Mouse (Mus musculus) thymus, postnatal 14 days (tissue): ENCODE results near the gene Kng1.
"Not testable (repeated sequence)": the region's sequence is repeated elsewhere in the genome, so short reads cannot be mapped to it uniquely, and the experiment has no call there.

Experiments used
- DNase-seq: peaks from one replicate; pipeline ENCODE4 v3.0.0; 2021

The Kng1 gene

DNA sequence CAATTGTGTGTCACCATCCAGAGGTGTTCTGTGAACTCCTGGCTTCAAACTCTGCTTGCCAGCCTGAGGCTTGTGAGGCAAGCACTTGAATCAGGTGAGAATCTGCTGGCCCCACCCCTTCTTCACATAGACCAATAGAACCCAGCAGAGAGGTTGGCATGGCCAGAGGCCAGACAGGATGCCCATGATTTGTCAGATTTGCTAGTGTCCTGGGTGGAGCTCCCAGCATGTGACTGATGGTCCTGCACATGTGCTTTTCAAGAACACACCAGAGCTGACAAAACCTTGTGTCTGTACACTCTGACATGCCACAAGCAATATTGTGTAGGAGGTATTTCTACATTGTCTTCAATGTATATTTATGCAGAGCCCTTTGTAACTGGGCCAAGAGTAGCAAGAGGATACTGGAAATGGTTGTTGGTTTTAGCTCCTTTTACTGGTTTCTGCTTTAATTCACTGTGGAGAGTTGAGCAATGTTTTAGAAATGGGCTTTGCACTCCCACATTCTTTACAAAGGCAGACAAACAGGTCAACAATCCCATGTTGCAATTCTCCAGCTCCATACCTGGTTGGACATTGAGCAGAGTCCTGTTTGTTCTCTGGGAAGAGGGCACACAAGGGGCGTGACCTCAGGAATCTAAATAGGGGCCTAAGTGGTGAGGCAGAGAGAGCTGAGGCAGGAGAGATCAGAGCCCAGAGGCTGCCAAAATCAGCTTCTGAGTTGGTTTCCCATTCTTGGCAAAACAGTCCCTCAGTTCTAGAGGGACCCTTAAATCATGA is at the start of gene Kng1:
TSS of gene Kng1 (plus strand) at position 198 of the 780 bp plus-strand sequence.
- not testable (repeated sequence) for DNase-seq

DNA sequence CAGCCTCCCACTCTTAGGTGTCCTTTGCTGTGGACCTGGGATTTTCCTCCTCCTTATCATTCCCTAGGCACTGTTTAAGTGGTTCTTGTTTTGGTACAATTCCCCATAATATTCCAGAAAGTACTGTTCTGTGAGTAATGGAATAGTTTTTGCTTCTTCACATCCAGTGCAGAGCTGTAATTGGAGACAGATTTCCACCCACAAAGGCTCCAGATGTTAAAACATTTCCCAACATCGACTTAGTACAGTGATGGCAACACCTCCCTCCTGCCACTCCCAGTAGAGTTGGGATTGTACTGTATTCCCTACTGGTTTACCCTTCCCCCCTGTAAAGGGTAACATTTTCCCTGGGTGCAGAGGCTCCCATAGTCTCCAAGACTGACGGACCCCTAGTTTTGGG is 43.9 kb upstream of the Kng1 start:
- DNase-seq: not testable (repeated sequence)

DNA sequence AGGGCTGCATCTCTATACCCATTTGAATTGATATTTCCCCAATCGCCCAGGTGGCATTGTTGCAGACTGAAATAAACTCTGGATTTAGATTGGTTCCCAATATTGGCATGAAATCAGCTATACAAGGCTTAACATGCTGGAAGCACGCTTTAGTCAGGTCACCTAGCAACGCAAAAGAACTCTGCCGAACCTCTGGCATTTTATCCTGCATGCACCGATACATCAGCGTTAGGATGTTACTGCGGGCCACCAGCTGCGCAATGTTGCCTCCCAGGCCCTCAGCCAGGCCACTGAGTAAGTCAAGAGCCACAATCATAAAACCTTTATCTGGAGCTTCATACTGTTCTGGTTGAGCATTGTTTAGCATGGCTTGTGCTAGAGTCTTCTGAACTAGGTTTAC is 43.0 kb upstream of the Kng1 start:
- not testable (repeated sequence) for DNase-seq

DNA sequence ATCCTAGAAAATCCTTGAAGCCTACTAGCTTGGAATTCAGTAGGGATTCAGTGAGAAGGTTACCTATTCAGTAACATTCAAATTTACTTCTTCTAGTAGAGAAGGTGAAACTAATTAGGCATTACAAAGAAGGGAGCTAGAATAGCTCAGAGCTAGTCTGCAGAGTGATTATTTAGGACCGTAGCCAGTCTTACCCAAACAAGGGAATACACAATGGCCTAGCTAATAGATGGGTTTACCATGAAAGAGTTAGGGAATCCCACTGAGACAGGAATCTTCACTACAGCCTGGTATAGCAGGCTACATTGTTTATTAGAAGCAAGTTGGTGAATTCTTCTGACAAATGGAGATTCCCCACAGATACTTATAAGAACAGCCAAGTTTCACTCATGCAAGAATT is 37.1 kb upstream of the Kng1 start:
- not testable (repeated sequence) for DNase-seq

DNA sequence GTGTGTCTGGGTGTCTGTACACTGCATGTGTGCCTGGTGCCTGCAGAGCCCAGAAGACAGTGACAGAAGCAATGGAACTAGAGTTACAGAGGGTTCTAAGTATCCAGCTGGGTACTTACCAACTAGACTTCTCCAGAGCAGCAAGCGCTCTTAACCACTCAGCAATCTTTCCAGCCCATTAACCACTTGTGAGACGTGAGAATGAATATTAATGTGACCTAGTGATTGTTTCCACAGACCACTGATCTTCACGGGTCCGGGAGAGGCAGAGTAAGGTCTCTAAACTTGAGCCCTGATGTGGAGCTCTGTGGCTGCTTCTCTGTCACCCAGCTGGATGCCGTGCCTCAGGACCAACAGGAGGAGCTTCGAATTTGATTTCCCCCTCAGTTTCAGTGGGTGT is 32.6 kb upstream of the Kng1 start:
- DNase-seq: no peak

DNA sequence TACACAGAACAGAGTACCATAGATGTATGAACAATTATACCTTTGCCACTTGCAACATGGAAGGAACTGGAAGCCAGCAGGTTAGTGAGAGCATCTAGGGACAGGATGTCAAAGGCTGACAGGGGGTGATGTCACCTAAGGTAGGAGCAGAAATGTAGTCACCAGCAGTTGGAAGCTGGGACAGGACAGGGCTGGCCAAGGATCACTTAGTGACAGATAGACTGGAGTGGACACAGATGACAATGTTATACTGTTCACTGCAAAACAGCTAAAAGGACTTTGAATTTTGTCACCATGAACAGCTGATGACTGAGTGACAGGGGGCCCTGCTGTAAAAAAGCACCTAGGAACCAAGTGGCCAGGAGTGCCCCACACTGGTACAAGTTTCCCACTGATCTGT is 31.1 kb upstream of the Kng1 start:
- DNase-seq: no peak

DNA sequence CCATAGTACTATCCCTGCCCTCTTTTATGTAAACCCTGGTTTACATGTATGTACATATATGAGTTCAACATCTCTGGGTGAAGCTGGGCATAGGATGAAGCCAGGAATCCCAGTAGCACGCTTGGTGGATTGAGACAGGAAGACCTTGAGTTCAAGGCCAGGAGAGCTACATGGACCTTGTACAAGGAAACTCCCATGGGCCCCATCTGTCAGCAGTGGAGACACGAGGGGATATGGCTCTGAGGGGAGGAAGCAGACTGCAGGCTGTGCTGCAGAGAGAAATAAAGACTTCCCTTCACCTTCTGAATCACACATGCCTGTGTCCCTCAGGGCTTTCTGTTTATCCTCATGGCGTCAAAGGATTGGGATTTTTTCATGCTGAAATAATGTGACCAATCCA is 30.3 kb upstream of the Kng1 start:
- DNase-seq: not testable (repeated sequence)

DNA sequence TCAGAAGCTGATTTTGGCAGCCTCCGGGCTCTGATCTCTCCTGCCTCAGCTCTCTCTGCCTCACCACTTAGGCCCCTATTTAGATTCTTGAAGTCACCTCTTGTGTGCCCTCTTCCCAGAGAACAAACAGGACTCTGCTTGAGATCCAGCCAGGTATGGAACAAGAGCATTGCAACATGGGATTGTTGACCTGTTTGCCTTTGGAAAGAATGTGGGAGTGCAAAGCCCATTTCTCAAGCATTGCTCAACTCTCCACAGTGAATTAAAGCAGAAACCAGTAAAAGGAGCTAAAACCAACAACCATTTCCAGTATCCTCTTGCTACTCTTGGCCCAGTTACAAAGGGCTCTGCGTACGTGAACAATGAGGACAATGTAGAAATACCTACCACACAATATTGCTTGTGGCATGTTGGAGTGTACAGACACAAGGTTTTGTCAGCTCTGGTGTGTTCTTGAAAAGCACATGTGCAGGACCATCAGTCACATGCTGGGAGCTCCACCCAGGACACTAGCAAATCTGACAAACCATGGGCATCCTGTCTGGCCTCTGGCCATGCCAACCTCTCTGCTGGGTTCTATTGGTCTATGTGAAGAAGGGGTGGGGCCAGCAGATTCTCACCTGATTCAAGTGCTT is 28.6 kb upstream of the Kng1 start, which contains the start of gene Kng2:
TSS of gene Kng2 (minus strand) at position 517 of the 635 bp plus-strand sequence.
- DNase-seq: not testable (repeated sequence)

DNA sequence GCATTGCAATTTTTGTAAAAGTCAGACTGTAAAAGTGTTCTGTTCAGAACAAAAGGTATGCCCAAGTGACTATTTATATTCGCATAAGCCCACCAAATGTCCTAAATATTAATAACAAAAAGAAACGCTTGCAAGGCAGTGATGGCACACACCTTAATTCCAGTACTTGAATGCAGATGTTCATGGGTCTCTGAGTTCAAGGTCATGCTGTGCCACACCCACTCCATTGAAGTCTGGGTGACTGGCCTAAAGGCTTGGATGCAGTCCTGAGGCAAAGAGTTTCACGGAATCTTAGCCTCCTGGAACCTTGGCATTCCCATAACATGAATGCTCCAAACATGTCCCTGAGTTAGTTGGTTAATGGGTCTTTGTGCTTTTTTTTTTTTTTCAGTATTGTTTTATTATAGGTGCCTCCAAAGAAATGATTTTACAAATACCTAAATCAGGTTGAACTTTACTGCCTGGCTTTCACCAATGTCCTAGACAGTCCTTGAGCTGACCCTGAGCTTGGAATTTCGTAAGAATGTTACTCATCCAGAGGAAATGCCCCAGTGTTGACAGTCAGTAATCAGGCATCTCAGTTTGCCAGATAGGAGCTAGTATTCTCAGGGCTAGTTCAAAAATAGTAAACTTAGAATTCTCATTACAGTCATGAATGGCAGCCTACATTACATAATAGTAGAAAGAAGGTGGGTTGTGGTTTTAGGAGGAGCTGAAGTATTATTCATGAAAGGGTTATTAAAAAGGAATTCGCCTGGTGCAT is 26.8 kb upstream of the Kng1 start:
- no peak for DNase-seq

DNA sequence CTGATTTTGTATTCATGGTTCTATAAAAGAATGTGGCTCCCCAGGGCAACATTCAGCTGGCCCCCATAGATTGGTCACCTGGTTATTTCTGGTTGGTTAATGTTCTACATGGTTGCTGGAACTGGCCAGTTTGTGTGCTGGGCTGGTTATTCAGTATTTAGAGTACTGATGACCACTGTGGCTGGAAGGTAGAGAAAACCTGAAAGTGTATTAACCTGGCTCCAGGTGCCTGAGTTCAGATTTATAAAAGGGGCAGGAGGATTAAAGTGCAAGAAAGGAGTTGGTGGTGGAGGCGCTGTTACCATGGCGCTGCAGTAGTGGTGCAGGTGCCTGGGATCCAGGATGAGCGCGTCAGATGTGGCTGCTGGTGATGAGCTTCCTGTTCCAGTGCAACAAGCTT is 24.0 kb upstream of the Kng1 start:
- no peak for DNase-seq

DNA sequence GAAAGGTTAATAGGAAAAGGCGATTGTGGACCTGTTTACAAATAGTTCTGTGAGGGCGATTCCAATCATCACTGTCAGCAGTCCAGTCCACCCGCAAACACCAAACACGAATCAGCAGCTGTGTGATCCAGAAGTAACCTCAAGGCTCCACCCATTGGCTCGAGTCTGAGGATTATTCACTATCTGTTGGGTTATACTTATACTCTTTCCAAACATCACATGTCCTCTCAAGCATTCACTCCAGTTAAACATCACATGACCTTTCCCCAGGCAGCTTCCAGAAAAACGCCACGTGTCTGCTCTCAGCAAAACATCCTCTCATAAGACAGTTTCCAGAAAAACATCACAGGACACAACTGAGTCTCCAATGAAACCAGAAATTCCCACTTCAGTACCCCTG is 19.9 kb upstream of the Kng1 start:
- no peak for DNase-seq

DNA sequence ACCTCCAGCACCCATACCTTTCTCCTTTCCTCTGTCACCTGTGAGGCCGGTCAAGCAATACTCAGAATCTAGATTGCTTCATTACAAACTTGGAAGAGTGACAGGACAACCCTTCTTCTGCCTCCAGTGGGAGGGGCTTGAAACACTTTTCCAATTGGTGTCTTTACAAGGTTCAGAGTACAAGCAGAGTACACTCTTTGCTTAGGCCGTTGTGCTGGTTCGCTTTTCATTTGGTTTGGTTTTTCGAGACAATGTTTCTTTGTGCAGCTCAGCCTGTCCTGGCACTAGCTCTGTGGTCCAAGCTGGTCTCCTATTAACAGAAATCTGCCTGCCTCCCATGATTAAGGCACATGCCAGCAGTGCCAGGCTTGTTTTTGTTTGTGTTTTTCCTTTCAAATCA is 18.4 kb upstream of the Kng1 start:
- no peak for DNase-seq

DNA sequence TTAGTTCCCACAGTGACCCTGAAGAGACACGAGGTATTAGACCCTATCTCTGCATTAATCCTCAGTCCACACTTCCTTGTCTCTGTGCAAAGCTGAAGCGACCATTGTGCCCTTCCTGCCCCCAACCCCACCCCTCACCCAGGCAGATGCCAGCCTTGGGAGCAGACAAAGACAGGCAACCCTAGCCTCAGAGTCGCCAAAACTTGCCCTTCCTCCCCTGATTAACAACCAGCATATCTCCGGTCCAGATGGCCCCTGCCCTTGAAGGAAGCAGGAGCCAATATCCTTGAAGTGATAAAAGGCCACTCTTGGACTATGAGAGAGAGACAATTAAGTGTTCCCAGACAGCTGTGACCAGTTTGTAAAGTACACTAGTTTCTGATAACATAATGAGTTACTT is 16.8 kb upstream of the Kng1 start:
- DNase-seq: no peak

DNA sequence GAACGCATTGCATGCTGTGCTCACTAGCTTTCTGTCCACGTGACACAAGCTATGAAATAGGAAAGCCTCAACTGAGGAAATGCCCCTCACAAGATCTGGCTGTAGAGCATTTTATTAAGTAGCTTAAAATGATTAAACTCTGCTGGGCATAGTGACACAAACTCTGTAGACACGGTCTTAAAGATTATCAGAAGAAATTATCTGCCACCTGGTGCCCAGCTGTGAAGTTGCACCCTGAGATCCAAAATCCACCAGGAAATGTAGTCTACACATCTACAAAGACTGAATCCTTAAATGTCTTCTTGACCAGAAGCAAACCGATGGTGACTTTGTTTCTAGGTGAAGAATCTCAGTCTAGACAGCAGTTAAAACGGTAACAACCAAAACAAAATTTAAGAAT is 11.3 kb upstream of the Kng1 start:
- no peak for DNase-seq

DNA sequence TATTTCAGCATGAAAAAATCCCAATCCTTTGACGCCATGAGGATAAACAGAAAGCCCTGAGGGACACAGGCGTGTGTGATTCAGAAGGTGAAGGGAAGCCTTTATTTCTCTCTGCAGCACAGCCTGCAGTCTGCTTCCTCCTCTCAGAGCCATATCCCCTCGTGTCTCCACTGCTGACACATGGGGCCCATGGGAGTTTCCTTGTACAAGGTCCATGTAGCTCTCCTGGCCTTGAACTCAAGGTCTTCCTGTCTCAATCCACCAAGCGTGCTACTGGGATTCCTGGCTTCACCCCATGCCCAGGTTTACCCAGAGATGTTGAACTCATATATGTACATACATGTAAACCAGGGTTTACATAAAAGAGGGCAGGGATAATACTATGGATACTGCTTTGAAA is 2.0 kb downstream of the Kng1 start:
- not testable (repeated sequence) for DNase-seq

DNA sequence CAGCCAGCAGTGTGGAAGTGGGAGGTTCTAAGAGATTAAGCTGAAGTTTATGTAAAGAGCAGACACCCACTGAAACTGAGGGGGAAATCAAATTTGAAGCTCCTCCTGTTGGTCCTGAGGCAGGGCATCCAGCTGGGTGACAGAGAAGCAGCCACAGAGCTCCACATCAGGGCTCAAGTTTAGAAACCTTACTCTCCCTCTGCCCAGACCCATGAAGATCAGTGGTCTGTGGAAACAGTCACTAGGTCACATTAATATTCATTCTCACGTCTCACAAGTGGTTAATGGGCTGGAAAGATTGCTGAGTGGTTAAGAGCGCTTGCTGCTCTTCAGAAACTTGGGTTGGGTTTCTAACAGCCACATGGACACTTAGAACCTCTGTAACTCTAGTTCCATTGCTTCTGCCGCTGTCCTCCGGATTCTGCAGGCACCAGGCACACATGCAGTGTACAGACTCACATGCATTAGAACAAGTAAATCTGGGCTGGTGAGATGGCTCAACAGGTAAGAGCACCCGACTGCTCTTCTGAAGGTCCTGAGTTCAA is 3.2 kb downstream of the Kng1 start:
- not testable (repeated sequence) for DNase-seq

DNA sequence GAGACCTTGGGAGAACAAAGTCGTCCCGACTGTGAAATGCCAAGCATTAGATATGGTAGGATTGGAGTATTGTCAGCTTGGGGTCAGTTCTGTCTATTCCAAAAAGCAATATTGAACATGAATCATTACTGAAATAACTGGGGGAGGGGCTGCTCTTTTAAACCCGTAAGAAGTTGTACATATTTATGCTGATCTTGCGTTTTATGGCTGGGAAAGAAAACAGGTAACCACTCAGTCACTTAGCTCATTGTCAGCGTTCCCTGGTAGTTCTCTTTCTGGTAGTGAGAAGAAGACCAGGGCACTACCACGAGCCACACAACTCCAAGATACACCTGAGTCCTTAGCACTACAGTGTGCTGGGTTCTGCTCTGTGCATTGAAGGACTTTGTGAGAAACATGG is 19.9 kb downstream of the Kng1 start:
- DNase-seq: not testable (repeated sequence)

DNA sequence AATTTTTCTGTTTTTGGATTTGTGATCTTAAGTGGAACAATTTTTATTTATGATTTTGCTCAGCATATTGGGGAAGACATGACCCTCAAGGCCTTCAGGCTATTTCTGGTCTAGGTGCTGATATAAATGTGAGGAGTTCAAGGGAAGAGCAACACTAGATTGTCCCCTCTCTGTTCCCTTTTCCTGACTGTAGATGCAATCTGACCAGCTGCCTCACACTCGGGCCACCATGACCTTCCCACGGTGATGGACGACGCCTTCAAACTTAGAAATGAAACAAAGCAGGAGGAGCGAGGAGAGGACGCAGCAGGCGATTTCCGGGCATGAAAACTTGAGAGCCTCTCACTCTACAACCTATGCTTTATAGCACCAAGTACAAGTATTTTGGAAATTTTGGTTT is 29.5 kb downstream of the Kng1 start:
- DNase-seq: not testable (repeated sequence)

DNA sequence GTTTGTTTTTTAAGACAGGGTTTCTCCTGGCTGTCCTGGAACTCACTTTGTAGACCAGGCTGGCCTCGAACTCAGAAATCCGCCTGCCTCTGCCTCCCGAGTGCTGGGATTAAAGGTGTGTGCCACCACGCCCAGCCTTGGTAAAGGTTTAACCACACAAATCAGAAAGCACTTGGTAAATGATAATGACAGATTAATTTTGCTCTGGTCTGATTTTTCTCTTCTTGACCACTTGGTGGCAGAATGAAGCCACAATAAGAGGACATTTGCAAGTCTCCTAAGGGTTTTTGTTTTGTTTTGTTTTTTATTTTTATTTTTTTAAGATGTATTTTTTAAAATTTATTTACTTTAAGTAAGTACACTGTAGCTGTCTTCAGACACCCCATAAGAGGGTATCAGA is 30.0 kb downstream of the Kng1 start:
- not testable (repeated sequence) for DNase-seq

DNA sequence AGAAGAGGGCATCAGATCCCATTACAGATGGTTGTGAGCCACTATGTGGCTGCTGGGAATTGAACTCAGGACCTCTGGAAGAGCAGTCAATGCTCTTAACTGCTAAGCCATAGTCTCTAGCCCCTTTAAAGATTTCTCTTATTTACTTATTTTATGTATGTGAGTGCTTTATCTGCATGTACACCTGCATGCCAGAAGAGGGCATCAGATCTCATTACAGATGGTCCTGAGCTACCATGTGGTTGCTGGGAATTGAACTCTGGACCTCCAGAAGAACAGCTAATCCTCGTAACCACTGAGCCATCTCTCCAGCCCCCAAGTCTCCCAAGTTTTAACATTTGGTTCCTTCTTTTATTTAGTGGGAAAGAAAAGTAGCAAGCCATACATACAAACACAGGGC is 30.8 kb downstream of the Kng1 start:
- not testable (repeated sequence) for DNase-seq

DNA sequence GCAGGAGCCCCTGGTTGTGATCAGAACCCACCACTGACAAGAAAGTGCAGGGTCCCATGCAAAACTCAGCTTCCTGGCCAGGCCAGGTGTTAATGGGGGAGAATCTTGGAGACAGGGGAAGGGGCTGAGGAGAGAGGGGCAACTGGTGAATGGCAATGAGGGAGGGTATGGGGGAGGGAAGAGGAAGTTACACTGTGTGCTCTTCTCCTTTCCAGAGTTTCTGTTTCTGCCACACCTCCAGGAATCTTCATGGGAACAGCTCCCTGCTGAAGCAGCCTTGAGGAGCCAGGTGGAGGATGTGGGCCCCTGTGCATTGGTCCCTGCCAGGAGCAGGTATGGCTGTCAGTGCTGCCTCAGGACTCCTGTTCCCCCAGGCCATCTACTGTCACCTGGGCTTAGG is 33.7 kb downstream of the Kng1 start:
- not testable (repeated sequence) for DNase-seq

DNA sequence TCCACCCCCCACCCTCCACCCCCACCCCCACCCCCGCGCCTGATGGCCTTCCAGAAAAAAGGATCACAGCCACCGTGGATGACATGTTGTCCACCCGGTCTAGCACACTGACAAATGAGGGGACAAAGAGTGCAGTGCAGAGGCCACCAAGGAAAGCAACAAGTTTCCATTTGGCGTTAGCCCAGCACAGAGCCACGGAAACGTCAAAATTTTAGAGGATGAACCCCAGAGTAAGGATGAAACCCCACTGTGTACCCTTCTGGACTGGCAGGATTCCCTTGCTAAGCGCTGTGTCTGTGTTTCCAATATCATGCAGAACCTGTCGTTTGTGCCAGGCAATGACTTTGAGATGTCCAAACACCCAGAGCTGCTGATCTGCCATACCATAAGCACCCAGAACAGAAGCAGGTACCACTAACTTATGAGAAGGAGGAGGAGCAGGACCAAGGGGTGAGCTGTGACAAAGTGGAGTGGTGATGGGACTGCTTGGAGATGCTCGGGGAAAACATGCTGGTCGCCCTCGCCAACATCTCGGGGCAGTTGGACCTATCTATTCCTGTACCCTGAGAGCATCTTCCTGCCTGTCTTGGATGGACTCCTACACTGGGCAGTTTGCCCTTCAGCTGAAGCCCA is 35.8 kb downstream of the Kng1 start:
- DNase-seq: no peak

DNA sequence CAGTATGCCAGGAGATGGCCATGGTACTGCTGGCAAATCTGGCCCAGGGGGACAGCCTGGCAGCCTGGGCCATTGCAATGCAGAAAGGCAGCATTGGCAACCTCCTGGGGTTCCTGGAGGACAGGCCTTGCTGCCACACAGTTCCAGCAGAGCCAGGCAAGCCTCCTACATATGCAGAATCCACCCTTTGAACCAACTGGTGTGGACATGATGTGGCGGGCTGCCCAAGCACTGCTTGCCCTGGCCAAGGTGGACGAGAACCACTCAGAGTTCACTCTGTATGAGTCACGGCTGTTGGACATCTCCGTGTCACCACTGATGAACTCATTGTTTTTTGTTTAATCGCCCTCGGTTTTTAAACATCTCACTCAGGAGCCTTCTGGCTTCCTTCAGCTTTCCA is 36.5 kb downstream of the Kng1 start:
- DNase-seq: no peak
